Mouse (Mus musculus) activated CD4-positive, CD25-positive, alpha-beta regulatory T cell (primary cell): ENCODE data around the gene Tmem189. TPM values are rescaled to one million over a fixed set of nuclear protein-coding genes. Genes with fewer than 3 reads are reported as not detected.

Experiments
- polyA plus RNA-seq, 2 experiments: library from polyadenylated mRNA; unstranded; fragments of 100-300 nt; shearing (Covaris generic); gene quantifications; one replicate each; pipeline ENCODE4 v1.2.1; 2017

Gene Tmem189
- polyA plus RNA-seq, result 10 to 100 TPM; 66.5 to 90.4 TPM

DNA sequence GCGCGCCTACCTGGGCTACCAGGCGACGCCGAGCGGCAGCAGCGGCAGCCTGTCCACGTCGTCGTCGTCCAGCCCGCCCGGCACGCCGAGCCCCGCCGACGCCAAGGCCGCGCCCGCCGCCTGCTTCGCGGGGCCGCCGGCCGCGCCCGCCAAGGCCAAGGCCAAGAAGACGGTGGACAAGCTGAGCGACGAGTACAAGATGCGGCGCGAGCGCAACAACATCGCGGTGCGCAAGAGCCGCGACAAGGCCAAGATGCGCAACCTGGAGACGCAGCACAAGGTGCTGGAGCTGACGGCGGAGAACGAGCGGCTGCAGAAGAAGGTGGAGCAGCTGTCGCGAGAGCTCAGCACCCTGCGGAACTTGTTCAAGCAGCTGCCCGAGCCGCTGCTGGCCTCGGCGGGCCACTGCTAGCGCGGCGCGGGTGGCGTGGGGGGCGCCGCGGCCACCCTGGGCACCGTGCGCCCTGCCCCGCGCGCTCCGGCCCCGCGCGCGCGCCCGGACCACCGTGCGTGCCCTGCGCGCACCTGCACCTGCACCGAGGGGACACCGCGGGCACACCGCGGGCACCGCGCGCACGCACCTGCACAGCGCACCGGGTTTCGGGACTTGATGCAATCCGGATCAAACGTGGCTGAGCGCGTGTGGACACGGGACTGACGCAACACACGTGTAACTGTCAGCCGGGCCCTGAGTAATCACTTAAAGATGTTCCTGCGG lies at the start of gene Tmem189:
TSS of gene Tmem189 (minus strand) at position 322 of the 718 bp plus-strand sequence.

DNA sequence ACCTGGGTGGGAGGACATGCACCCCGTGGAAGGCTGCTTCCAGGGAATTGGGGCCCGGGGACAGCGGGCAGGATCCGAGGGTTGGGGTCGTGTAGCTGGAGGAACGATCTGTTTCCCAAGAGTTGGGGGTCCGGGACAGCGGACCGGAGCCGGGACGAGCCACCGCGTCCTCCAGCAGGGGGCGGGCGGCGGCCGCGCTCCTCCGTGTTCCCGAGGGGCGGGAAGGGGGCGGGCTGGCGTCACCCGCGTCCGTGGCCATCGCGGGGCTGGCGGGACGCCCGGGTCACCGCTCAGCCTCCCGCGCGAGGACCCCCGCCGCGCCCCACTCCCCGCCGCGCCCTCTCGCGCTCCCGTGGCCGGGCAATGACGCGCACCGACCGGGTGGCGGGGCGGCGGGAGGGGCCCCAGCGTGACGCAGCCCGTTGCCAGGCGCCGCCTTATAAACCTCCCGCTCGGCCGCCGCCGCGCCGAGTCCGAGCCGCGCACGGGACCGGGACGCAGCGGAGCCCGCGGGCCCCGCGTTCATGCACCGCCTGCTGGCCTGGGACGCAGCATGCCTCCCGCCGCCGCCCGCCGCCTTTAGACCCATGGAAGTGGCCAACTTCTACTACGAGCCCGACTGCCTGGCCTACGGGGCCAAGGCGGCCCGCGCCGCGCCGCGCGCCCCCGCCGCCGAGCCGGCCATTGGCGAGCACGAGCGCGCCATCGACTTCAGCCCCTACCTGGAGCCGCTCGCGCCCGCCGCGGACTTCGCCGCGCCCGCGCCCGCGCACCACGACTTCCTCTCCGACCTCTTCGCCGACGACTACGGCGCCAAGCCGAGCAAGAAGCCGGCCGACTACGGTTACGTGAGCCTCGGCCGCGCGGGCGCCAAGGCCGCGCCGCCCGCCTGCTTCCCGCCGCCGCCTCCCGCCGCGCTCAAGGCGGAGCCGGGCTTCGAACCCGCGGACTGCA lies 847 bp downstream of the Tmem189 start, which contains the start of gene Cebpb:
TSS of gene Cebpb (plus strand) at position 418 of the 954 bp plus-strand sequence.

DNA sequence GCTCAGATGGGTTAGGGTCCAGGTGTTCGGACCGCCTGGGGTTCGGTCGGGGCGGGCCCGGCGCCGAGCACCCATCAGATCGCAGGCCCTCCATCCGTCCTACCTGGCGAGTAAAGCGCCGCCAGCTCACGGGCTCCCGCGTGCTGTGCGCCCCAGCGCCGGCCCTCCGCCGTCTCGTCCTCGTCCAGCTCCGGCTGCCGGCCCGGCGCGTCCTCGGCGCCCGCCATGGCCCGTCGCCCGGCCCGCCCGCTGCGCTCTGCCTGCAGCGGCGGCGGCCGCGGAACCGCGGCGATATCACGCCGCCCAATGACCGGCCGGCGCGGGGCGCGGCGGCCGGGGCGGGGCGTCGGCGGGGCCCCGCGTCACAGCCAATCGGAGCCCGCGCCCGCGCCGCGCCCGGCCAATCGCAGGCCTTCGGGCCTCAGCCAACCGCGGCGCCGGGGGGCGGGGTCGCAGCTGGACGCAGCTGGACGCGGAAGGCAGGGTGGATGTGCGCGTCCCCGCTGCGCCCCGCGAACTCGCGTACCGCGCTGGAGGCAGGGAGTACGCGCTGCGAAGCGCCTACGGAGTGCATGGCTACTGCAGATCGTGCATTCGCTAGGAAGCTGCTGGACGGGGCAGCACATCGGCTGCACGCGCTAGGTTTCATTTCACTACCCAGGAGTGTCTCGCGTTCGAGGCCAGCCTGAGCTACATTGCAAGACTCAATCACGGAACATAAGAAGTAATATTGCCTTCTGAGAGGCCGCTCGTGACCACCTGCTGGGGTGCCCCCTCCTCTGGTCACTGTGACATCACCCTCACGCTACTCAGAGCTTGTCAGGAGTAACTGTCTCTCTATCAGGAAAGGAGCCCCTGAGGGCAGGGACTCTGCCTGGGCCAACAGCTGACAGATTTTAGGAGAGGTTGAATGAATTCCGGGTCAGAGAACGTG lies 28.1 kb downstream of the Tmem189 start, which contains the start of gene Gm20431:
TSS of gene Gm20431 (minus strand) at position 227 of the 934 bp plus-strand sequence.

DNA sequence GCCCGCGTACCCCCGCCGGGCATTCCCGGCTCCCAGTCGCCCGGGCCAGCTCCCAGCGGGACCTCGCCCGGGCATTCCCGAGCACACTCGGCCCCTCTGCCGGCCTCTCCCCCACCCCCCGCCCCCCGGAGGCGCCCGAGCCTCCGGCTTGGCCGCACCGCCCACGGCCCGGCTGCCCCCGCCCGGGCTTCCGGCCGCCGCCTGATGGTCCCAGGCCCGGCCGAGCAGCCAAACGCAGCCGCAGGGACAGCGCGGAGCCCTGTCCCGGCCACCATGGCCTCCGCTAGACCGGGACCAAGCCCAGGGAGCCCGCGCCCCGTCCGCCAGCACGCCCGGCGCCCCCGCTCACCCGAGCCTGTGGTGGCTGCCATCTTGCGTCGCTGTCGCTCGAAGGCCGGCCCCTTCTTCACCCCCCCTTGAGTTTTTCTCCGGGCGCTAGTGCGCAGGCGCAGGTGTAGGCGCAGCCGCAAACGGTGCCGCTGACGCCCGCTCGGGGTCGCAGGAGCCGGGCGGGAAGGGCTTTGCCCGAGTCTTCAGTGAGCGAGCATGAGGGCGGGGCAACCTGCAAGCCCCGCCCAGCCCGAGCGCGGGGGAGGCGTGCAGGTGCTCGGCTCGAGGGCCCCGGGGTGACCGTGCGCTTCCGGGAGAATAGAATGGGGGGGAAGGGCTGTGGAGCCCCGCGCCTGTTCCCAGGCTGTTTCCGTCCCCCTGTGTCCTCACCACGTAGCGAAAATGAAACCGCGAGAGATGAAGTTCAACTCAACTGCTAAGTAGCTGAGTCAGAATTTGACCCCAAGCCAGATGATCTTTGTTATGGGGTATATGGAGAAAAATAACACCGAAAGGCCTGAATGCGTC lies 57.8 kb downstream of the Tmem189 start, which contains the start of gene Ube2v1:
TSS of gene Ube2v1 (minus strand) at position 505 of the 858 bp plus-strand sequence.

Other genes starting within 250 kb of the Tmem189 start
- gene Rnf114, start 197.2 kb downstream of the Tmem189 start, polyA plus RNA-seq, result 100 to 1,000 TPM; 195 to 237 TPM
- gene Spata2, start 196.9 kb downstream of the Tmem189 start, polyA plus RNA-seq, result 10 to 100 TPM; 18.8 to 27.5 TPM
- gene Snai1, start 151.6 kb downstream of the Tmem189 start, polyA plus RNA-seq, result under 1 TPM in 1 of 2 experiments, not detected in 1; 0.13 TPM
- 100 to 1,000 TPM; 192 to 300 TPM for gene Ube2v1, start 57.7 kb downstream of the Tmem189 start, polyA plus RNA-seq
- 10 to 100 TPM; 15.0 to 27.3 TPM for gene Gm20431, start 28.3 kb downstream of the Tmem189 start, polyA plus RNA-seq
- 10 to 100 TPM; 20.1 to 70.1 TPM for gene Cebpb, start 907 bp downstream of the Tmem189 start, polyA plus RNA-seq
- gene Ptpn1, start 242.2 kb upstream of the Tmem189 start, polyA plus RNA-seq, result 100 to 1,000 TPM; 186 to 212 TPM